Mouse (Mus musculus) skeletal muscle tissue, adult 2 months (tissue): ENCODE data around the gene Clec2d.

Source experiments
- DNase-seq: peaks from one replicate; pipeline ENCODE4 v3.0.0-alpha.2; 2012; ENCODE audit warnings: low read depth, low spot score

Clec2d gene

DNA sequence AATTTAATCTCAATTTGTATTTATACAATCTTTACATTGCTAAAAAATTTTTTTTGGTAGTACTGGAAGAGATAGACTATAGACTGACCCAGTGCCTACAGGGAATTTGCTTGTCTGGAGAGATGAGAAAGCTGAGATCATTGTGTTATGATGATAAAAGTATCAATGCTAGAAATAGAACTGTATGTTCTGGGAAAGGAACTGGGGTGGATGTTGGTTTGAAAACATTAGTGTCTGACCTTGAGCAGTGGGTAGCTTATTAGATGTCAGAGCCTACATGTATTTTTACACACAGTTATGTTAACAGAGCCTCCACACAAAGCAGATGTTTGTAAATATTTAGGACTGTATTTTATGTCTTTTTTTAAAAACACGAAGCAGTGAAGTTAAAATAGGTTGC lies 43.7 kb downstream of the Clec2d start:
- no peak for DNase-seq

DNA sequence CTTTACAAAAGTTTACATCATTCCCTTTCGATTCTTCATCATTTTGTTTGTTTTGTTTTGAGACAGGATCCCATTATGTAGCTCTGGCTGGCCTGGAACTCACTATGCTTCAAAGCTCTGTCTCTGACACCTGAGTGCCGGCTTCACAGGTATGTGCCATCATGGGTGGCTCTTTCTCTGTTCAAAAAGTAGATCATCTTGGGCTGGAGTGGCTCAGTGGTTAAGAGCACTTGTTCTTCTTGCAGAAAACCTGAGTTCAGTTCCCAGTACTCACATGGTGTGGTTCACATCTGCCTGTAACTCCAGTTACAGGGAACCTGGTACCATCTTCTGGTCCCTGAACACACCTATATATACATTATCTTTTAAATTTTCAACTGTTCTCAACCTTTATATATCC lies 44.7 kb downstream of the Clec2d start:
- DNase-seq, result no peak

DNA sequence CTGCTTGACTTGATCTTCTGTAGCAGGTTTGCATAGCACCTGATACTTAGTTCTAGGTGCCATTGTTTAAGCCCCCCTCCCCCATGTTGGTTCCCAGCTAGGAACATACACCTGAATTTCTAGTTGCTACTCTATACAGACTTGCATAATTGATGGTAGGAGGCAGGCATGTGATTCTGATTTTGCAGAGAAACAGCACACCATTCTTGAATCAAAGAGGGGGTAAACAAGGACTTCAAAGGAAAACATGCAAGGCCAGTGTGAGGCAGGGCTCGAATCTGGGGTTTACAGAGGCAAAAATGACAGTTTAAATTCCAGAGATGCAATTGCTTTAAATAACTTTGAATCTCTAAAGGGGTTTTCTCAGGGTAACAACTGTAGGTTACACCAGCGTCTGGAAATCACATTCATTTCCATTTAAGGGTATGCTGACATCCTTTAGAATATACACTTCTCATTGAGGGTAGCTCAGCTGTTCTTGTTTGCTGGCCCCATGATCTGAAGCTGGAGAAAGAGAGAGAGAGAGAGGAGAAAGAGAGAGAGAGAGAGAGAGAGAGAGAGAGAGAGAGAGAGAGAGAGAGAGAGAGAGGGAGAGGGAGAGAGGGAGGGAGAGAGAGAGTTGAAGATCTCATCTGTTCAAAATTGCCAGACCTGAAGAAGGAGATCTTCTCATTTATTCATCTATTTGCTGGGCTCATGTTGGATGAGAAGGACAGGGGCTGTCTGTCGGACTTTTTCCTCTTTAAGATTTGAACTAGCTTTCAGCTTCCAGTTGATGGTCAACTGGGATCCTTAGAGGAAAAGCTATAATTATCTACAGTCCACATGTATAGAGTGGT lies 48.7 kb downstream of the Clec2d start:
- DNase-seq, result no peak

DNA sequence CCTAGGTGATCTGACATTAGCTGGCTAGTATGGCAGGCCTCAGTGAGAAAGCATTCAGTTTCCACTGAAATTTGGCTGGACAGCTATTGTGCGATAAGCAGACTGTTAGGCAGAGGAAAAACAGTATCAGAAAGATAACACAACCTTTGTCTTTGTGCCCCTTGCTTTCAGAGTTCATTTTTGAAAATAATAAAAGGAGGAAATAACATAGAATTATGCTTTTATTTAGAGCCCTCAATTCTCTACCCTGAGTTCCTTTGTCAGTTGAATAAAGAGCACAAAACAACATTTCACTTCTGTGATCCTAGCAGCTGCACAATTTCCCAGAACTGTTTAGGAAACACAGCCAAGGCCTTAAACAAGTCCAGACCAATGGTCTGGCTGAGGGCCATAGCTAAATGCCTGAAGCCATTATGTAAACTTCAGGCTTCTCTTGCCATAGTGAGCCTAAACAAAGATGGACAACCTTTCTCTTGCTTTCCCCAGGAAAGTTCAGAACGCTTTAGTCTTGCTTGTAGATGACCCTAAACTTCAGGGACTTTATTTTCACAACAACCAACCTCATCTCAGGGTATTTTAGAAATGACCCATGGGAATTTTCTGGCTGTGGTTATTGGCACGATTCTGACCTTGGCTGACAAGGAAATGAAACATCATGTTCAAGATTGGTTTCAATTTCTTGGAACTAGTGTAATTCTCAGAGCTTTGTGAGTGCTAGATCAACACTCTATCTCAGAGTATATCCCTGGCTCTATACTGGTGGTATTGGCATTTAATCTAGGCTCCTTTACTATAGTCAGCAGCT lies 49.6 kb downstream of the Clec2d start:
- DNase-seq, result peak; percentile 95

DNA sequence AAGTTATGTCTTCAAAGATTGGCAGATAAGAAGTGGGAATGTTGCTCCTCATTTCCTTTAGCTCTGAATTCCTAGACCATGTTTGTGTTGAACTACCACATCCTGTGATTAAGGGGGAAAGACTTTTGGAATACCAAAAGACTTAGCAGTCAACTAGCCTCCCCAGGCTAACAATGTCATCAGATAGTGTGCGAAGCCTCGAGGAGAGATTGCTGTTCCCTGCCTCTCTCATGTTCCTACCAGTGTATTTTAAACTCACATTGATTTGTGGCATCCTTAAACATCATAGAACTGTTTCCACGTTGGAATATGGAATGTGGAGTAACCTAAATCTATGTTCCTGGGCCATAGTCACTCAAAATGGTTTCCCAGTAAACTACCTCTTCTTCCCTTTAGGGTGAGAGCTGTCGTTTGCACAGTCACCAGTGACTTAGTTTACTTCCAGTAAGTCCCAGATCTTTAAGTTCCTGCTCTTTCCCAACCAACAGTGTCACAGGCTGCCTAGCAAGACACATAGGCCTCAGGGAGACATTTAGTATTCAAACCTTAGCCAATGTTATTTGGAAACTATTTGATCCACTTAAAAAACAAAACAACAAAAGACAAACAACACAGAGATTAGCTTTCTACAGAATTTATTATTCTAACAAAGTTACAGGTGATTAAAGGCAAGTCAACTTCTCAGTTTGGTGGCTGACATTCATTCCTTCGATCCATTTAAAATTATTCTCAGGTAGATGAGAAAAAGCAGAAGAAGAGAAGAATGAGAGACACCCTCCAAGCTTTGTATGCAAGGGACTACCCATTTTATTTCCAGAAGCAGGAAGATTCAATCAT lies 51.8 kb downstream of the Clec2d start:
- DNase-seq, result no peak

DNA sequence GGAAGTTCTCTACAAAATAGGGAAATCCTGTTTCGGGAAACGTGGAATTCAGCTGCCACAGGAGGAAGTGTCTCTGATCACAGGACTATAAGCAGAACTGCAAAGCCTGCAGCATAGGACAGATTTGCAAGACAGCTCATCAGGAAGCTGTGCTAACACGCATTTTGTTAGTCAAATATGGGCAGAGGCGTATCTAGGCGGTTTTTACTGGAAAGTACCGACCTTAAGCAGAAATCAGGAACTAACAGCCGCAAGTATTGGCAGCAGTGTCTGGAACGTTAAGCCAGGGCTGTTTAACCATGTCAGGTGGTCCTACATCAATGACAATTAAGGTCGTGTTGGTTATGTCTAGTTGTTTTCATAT lies 52.4 kb downstream of the Clec2d start:
- peak; percentile 87 for DNase-seq

DNA sequence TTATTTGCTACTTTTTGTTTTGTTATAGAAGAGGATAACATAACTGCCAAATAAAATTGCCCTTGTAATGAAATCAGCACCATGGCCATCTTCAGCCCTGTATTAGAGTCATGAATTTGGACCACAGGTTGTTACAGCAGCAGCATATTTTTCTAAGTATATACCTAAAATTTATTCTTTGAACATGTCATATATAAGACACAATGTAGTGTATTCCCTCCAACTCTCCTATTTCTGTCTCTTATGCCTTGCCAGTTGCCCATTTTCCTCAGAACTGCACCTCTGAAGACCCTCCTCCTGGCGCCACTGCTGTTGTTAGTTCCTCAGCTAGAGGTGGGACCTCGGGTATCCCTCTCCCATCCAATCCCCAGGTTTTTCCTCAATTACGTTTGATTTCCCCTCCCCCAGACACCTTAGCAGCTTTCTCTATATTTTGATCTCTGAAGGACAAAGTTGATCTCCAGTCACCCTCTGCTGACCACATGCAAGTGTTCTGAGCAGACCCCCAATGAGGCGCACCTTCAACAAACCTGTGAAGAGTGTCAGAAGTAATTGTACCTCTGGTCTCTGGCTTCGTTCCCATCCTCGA lies 53.0 kb downstream of the Clec2d start:
- DNase-seq, result no peak

DNA sequence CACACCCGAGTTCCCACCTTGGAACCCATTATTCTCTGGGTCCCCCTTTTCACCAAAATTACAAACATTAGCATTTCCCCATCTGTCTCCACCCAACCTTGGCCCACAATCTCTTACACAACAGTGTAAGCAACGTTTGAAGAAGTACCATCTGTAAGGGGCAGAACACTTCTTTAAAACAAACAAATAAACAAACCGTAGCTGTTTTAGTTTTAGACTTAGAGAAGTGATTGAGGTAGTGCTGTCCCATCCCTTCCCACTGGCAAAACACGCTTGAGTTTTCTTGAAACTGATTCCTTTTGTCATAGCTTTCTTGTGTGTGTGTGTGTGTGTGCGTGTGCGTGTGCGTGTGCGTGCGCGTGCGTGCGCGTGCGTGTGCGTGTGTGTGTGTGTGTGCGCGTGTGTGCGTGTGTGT lies 53.5 kb downstream of the Clec2d start:
- DNase-seq, result no peak

DNA sequence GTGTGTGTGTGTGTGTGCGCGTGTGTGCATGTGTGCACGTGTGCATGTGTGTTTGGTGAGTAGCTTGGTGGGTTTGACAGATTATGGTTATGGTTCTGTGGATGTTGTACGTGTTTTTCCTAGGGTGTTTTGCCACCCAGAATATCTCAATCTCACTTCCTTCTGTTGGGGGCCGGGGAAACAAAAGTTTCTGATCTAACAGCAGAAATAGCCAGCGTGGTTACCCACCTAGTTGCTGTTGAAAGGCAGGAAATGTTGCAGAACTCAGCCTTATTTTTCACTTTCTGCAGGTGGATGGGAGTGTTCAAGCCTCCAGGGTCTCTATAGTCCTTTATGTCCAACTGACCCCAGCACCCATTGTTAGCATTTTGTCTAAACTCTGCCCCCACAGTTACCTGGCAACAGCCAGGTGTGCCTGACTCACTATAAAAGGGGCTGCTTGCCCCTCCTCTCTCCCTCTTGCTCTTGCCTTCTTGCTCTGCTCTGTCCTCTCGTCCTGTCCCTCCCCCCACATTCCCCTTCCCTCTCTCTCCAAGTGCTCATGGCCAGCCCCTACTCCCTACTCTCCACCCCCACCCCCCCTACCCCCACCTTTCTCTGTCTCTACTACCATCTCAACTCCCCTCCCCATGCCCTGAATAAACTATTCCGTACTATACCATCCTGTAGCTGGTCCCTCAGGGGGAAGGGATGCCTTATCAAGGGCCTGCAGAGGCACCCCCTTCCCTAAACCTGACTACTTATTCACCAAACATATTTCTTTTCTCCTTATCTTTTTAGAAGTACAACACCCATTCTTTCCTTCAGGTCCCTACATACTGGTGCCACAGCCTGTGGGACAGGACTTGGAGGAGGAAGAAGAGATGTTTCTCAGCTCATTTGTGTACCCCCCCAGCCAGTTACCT lies 54.3 kb downstream of the Clec2d start:
- peak; percentile 56 for DNase-seq

DNA sequence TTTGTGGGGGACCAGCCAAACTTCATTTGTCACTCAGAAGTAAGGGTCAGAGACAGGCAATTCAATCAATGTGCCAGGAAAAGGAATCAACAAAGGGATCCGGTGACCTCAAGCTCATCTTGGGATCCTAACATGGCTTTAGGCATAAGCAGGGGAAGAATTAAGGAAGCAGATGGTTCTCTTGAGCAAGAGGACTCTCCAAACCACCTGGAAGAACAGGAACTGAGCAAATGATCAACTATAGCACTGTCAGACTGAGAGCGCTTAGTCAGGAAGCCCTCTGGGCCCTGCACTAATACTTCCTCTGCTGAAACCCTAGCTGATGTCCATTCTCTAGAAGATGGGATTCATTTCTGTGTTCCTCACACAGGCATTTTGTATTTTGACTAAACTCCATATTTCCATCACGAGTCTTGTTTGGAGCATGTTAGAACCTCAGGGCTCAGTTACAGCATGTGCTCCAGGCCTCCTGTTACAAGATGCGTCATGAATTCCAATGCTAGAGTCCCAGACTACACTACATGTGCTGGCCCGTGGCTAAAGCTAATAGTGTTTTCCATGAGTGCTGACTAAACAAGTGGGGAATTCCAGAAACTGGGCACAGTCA lies 55.5 kb downstream of the Clec2d start:
- peak; percentile 97 for DNase-seq
